Mouse (Mus musculus) lung, adult 2 months (tissue): ENCODE results near the gene Mpc1. TPM values are rescaled to one million over a fixed set of nuclear protein-coding genes. Genes with fewer than 3 reads are reported as not detected.
A peak's percentile ranks its signal among the peaks of the same experiment; 100 is the strongest.

Experiments
- DNase-seq: peaks from one replicate; pipeline ENCODE4 v3.0.0; 2022
- H3K4me1 ChIP-seq: fragments of 200-500 bp; 2 replicates; pipeline ENCODE4 v1.6.1; 2011; ENCODE audit warnings: low read length; ENCODE audit not compliant: control insufficient read depth, insufficient read depth
- H3K4me3 ChIP-seq: fragments of 200-500 bp; replicated peaks from 2 replicates; pipeline ENCODE3; 2011; ENCODE audit warnings: low read depth, mild to moderate bottlenecking, control low read depth, low read length; ENCODE audit errors: extremely low read depth
- CTCF ChIP-seq: fragments of 200-500 bp; IDR thresholded peaks from 2 replicates; pipeline ENCODE4 v1.5.1; 2011; ENCODE audit warnings: mild to moderate bottlenecking, low read length, control low read depth; ENCODE audit not compliant: insufficient read depth
- POLR2A ChIP-seq: fragments of 200-500 bp; IDR thresholded peaks from 2 replicates; pipeline ENCODE4 v1.6.1; 2011; ENCODE audit warnings: low read depth, mild to moderate bottlenecking, control low read depth, low read length, borderline replicate concordance; ENCODE audit errors: extremely low read depth
- WGBS: fragments of 180-500 bp; shearing (Covaris S2); methylation state at CpG from one replicate; pipeline ENCODE4 v1.1.7; 2018; 5-methylcytosine and 5-hydroxymethylcytosine counted together
- polyA plus RNA-seq: library from polyadenylated mRNA; depleted of rRNA; stranded (reverse); fragments of >200 nt; gene quantifications from 2 replicates; pipeline ENCODE4 v1.2.3, GENCODE M21; 2012

The Mpc1 gene
- polyA plus RNA-seq, 1 experiment: 103 TPM

DNA sequence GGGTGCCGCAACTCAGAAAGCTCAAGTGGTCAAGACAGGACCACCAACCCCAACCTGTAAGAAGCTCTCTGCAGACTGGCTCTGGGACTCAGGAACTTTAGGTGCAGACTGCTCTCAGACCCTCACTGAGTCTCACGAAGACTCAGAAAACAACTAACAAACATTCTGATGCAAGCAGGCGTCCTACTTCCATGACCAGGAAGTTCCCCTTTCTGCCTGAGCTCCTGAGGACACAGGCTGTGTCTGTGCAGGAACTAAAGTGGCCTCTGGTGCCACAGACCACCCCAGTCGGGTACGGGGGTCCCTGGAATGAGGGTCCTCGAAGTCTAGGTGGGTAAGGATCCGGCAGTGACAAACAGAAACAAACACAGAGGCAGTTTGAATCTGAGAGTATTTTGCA is 6.0 kb upstream of the Mpc1 start:
- H3K4me3 ChIP-seq: no peak overlapping the region
- WGBS: 62% methylated on average over 7 of the region's 7 CpGs
- H3K4me1 ChIP-seq: no peaks in the 10 kb centered on the region
- TF ChIP-seq CTCF (no peak), POLR2A (no peak)
- DNase-seq: no peak

DNA sequence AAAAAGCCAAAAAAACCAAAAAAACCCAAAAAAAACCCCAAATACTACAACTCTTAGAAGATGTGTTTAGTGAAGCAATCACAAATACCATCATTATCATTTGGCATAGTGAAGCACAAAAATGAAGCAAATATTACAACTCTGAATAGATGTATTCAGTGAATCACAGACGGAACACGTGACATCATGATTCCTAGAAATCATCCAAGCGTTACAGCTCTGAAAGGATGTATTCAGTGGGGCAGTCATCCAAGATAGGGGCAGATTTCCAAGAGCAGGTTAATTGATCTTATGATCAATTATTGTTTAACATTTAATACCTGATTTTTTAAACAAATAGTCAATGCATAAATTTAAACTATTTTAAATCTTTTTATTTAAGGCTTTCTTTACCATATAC is 5.4 kb upstream of the Mpc1 start:
- Histone ChIP-seq H3K4me3 (no peak overlapping the region), H3K4me1 (no peaks in the 10 kb centered on the region)
- 89% methylated on average over 3 of the region's 3 CpGs for WGBS
- TF ChIP-seq POLR2A: no peak
- no peak for TF ChIP-seq CTCF
- DNase-seq: no peak

DNA sequence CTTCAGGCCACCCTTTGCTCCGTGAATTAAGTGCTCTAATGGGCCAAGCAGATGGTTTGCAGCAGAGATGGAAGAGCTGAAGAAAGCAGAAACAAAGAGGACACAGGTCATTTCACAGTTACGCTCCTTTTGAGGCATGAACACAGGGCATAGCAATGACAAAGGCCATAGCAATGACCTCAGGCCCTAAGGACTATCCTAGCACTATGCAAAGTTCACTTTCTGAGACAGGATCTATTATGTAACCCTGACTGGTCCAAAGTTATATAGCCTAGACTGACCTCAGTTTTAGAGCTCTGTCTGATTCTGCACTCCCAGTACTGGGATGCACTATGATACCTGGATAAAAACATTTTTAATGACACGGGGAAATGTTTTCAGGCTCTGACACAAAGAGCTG is 4.3 kb upstream of the Mpc1 start:
- TF ChIP-seq CTCF (no peak), POLR2A (no peak)
- Histone ChIP-seq H3K4me1 (no peaks in the 10 kb centered on the region), H3K4me3 (no peak overlapping the region)
- WGBS: 72% methylated on average over 3 of the region's 3 CpGs
- DNase-seq: no peak

DNA sequence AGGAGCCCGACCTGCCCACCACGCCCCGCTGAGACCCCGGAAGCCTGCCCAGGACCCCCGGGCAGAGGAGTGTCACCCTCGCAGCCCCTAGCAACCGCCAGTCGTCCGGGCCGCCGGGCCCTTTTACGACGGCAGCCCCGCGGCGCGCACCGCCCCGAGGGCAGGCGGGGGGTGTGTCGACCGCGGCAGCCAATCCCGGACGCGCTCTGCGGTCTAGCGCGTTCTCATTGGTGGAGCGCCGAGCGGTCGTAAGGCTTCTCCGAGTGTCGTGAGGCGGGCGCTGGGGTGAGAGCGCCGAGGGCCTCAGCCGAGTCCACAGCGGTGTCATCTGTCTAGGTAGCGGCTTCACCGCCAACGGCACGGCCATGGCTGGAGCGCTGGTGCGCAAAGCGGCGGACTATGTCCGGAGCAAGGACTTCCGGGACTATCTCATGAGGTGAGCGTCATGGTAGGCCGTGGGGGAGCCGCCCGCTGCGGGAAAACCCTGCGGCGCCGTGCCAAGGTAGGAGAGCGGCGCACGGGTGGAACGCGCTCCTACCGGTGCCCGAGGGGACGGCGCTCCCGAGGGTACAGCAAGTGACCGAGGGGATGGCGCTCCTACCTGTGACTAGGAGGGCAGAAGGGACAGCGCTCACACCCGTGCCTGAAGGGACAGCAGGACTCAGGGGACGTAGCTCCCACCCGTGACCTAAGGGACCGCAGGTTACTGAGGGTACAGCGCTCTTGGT is 986 bp downstream of the Mpc1 start:
- Histone ChIP-seq H3K4me3 (peak overlapping the region; percentile 89), H3K4me1 (peaks cover 4% of the 10 kb centered on the region; the same call in 1 of the 2 replicates)
- peak; percentile 92 for DNase-seq
- peak; percentile 90 for TF ChIP-seq POLR2A
- TF ChIP-seq CTCF: 0 out of 2 replicates have a peak, but pooled peaks have one; percentile 8
- under 1% methylated on average over 77 of the region's 77 CpGs for WGBS

DNA sequence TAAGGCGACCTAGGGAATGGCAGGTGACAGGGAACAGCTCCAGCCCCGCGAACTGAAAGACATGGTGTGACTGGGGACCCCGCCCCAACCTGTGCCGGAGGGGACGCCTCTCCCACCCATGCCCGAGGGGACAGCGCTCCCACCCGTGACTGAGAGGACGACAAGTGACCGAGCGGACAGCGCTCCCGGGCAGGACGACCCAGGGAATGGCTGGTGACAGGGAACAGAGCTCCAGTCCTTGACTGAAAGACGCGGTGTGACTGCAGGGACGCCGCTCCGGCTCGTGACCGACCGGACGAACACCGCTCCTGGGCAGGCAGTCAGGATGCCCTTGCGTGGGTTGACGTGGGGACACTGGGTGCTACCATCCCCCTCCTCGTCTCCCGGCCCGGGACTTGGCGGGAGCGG is 1.6 kb downstream of the Mpc1 start:
- peak overlapping the region; percentile 89 for H3K4me3 ChIP-seq
- TF ChIP-seq CTCF (no peak), POLR2A (no peak; the same call in 1 of the 2 replicates)
- under 1% methylated on average over 32 of the region's 32 CpGs for WGBS
- DNase-seq: no peak
- peaks cover 4% of the 10 kb centered on the region; the same call in 1 of the 2 replicates for H3K4me1 ChIP-seq

DNA sequence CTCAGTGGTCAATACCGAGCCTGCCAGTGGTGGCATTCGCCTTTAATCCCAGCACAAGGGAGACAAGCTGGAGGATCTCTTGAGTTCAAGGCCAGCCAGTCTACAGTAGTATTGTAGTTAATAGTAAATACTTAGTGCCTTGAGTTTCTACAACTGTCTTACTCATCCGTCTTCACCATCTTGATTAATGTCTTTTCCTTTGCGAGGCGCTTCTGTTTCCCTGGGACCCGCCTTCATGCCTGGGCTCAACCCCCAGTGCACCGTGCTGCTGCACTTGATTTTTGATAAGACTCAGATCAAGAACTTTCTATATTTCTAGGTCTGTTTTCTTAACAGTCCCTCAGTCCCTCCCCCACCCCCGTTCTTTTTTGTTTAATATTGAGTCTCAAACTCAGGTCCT is 2.4 kb downstream of the Mpc1 start:
- 40% methylated on average over 8 of the region's 8 CpGs for WGBS
- TF ChIP-seq POLR2A (no peak), CTCF (no peak)
- Histone ChIP-seq H3K4me1 (peaks cover 4% of the 10 kb centered on the region; the same call in 1 of the 2 replicates), H3K4me3 (no peak overlapping the region)
- no peak for DNase-seq

DNA sequence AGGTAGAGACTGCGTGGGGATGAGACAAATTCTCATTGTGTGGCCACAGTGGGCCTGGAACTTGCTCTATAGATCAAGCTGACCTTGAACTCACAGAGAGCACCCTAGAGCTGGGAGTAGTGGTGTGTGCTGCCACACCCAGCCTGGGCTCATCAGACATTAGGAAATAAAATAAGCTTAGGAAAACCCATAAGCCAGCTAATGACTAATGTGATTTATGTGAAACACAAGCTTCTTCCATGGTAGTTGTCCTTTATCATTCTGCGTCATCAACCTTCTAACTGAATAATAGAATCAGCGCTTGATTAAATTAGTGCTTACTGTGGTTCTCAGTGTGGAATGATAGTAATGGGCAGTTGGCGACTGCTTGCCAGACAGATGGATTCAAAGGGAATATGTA is 4.3 kb downstream of the Mpc1 start:
- DNase-seq: no peak
- H3K4me1 ChIP-seq: peaks cover 4% of the 10 kb centered on the region; the same call in 1 of the 2 replicates
- TF ChIP-seq POLR2A (no peak), CTCF (no peak)
- no peak overlapping the region for H3K4me3 ChIP-seq
- 92% methylated on average over 4 of the region's 4 CpGs for WGBS

DNA sequence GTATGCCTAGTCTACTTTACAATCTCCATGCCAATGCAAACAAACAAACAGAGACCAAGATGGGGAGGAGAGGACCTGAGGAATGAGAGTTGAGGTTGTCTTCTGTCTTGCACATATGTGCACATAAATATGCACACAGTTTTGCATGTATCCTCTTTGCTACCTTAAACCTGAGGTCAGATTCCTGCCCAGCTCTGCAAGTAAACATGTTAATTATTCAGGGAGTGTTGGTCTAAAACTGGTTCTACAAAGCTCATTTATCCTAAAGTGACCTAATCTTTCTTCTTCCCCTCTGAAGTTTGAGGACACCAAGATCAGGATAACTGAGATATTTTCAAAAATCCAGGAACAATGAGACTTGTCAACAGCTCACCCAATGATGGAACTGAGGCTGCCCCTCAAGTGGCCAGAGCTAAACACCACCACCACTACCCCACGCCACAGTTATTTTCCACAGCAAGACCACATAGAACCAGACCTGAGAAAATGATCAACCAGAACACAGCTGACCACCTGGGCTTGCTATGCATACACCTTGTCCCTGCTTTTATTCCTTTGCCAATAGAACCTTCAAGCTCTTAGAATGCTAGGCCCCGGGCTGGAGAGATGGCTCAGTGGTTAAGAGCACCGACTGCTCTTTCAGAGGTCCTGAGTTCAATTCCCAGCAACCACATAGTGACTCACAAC is 7.4 kb downstream of the Mpc1 start:
- WGBS: 92% methylated on average over 3 of the region's 3 CpGs
- DNase-seq: no peak
- no peak for TF ChIP-seq POLR2A
- peaks cover under 1% of the 10 kb centered on the region; the same call in 1 of the 2 replicates for H3K4me1 ChIP-seq
- no peak overlapping the region for H3K4me3 ChIP-seq

DNA sequence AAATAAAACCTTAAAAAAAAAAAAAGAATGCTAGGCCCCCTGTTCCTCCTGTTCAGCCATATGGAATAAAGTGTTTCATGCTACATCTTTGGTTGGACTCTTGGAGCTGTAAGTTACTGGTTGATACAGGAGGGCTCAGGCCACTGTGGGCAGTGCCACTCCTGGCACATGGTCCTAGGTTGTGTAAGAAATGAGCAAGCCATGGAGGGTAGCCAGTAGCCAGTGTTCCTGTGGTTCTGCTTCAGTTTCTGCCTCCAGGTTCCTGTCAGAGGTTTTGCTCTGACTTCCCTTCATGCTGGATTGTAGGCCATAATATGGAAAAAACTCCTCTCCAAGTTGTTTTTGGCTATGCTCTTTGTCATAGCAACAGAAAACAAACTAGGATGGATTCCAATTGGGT is 8.0 kb downstream of the Mpc1 start:
- DNase-seq: no peak
- no peaks in the 10 kb centered on the region for H3K4me1 ChIP-seq
- no peak overlapping the region for H3K4me3 ChIP-seq
- no peak for TF ChIP-seq CTCF
- no peak for TF ChIP-seq POLR2A

DNA sequence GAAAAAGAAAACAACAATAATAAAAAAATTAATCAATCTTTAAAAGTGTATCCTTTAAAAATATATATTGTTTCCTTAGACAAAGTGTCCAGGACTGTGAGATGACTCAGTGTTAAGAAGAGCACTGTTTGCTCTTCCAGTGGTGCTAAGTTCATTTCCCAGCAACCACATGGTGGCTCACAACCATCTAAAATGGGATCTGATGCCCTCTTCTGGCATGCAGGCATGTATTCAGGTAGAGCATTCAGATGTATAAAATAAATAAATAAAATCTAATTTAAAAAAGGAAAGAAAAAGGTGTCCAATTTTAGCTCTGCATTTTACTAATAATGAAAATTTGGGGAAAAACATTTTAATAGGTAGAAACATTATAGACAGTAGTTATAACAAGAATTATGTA is 13.1 kb downstream of the Mpc1 start:
- no peak for DNase-seq
- TF ChIP-seq POLR2A: no peak
- TF ChIP-seq CTCF: no peak
- Histone ChIP-seq H3K4me1 (no peaks in the 10 kb centered on the region), H3K4me3 (no peak overlapping the region)
